Mouse (Mus musculus): ENCODE data around the gene Ahctf1. TPM values are rescaled to one million over a fixed set of nuclear protein-coding genes. Genes with fewer than 3 reads are reported as not detected.

Ahctf1 gene
- polyA plus RNA-seq, 1 experiment from 2014 or later = 27.5 TPM

- Histone ChIP-seq H3K9ac (no peak overlapping the region), H3K4me3 (no peak overlapping the region), H3K36me3 (peaks cover 85% of the 10 kb centered on the region), H3K4me1 (no peaks in the 10 kb centered on the region), H3K27me3 (no peaks in the 10 kb centered on the region), H3K27ac (no peak overlapping the region), H3K9me3 (no peaks in the 10 kb centered on the region), H3K4me2 (replicated peaks) (no peak overlapping the region)
- ATAC-seq (ENCODE audit: low FRiP score, low read depth) = no peak
- 85% methylated on average over 4 of the region's 4 CpGs for WGBS
Measured at GRCm38 (mm10) chr1:179787281-179787680, 16.2 kb downstream of the Ahctf1 start.

DNA sequence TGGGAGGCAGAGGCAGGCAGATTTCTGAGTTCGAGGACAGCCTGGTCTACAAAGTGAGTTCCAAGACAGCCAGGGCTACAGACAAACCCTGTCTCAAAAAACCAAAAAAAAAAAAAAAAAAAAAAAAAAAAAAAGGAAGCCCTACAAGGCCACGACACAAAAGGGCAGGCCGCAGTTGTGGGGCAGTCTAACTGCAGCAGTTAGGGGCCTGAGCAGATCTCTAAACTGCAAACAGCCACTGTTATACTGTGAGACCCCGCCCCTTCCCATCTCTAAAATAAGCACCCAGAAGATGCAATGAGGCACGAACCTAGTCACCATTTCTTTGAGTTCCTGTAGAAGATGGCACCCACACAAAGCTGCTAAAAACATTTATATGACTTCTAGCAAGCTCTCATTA, 18.0 kb downstream of the Ahctf1 start:
- no peak overlapping the region for H3K4me3 ChIP-seq
- no peak for ATAC-seq (ENCODE audit: low FRiP score, low read depth)
- H3K9me3 ChIP-seq = no peaks in the 10 kb centered on the region
- no peak overlapping the region for H3K9ac ChIP-seq
- H3K4me2 ChIP-seq (replicated peaks) = no peak overlapping the region
- peaks cover 79% of the 10 kb centered on the region for H3K36me3 ChIP-seq
- no peak overlapping the region for H3K27ac ChIP-seq
- 92% methylated on average over 5 of the region's 5 CpGs for WGBS
- H3K27me3 ChIP-seq = no peaks in the 10 kb centered on the region
- no peaks in the 10 kb centered on the region for H3K4me1 ChIP-seq

DNA sequence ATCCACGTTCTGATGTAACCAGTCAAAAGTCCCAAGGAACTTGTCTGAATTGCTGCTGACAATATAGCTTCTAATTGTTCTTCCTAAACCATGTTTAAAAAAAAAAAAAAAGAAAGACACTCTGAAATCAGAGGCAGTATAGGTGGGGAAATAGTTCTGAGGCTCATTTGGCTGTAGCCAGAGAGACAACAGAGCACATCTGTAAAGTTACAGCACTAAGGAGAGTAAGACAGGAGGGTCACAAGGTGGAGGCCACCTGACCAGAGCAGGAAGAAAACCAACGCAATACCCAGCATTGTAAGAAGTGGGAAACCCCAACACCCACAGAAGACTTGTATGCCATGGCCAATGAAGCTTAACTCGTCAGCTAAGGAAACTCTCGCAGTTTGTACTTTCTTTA, 19.4 kb downstream of the Ahctf1 start:
- no peak overlapping the region for H3K27ac ChIP-seq
- H3K4me1 ChIP-seq = no peaks in the 10 kb centered on the region
- no peak overlapping the region for H3K9ac ChIP-seq
- H3K27me3 ChIP-seq = no peaks in the 10 kb centered on the region
- H3K36me3 ChIP-seq = peaks cover 79% of the 10 kb centered on the region
- H3K4me2 ChIP-seq (replicated peaks) = no peak overlapping the region
- 86% methylated on average over 4 of the region's 4 CpGs for WGBS
- H3K9me3 ChIP-seq = no peaks in the 10 kb centered on the region
- no peak overlapping the region for H3K4me3 ChIP-seq
- ATAC-seq (ENCODE audit: low FRiP score, low read depth) = no peak

DNA sequence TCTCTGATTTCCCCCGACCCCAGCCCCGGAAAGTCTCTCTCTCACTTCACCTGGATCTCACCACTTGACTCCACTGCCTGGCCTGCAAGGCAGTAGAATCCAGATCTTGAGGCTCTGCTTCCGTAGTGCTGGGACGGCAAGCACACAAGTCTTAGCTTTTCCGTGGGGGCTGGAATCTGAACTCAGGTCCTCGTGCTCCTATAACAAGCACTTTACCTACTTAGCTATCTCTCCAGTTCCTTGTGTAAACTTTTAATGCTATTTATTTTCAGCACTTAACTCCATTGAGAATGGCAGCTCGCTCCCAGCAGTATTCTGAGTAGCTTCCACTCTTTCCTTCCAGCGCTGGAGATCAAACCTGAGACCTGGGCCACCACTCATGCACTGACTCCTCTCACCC, 26.6 kb downstream of the Ahctf1 start:
- no peaks in the 10 kb centered on the region for H3K9me3 ChIP-seq
- no peaks in the 10 kb centered on the region for H3K27me3 ChIP-seq
- ATAC-seq (ENCODE audit: low FRiP score, low read depth) = no peak
- 96% methylated on average over 8 of the region's 8 CpGs for WGBS
- no peak overlapping the region for H3K9ac ChIP-seq
- peaks cover 79% of the 10 kb centered on the region for H3K36me3 ChIP-seq
- no peak overlapping the region for H3K27ac ChIP-seq
- no peak overlapping the region for H3K4me2 ChIP-seq (replicated peaks)
- no peaks in the 10 kb centered on the region for H3K4me1 ChIP-seq
- H3K4me3 ChIP-seq = no peak overlapping the region

GRCm38 (mm10) chr1:179760553-179760952, 42.9 kb downstream of the Ahctf1 start:
- Histone ChIP-seq H3K27me3 (no peaks in the 10 kb centered on the region), H3K9me3 (no peaks in the 10 kb centered on the region), H3K27ac (no peak overlapping the region), H3K4me2 (replicated peaks) (no peak overlapping the region), H3K36me3 (peaks cover 82% of the 10 kb centered on the region), H3K4me3 (no peak overlapping the region), H3K4me1 (no peaks in the 10 kb centered on the region), H3K9ac (no peak overlapping the region)
- WGBS = 90% methylated on average over 4 of the region's 4 CpGs
- ATAC-seq (ENCODE audit: low FRiP score, low read depth) = no peak

GRCm38 (mm10) chr1:179760086-179760485, 43.4 kb downstream of the Ahctf1 start:
- Histone ChIP-seq H3K4me1 (no peaks in the 10 kb centered on the region), H3K9ac (no peak overlapping the region), H3K4me2 (replicated peaks) (no peak overlapping the region), H3K27ac (no peak overlapping the region), H3K4me3 (no peak overlapping the region), H3K27me3 (no peaks in the 10 kb centered on the region), H3K36me3 (peaks cover 83% of the 10 kb centered on the region), H3K9me3 (no peaks in the 10 kb centered on the region)
- WGBS = 95% methylated on average over 5 of the region's 5 CpGs
- no peak for ATAC-seq (ENCODE audit: low FRiP score, low read depth)

DNA sequence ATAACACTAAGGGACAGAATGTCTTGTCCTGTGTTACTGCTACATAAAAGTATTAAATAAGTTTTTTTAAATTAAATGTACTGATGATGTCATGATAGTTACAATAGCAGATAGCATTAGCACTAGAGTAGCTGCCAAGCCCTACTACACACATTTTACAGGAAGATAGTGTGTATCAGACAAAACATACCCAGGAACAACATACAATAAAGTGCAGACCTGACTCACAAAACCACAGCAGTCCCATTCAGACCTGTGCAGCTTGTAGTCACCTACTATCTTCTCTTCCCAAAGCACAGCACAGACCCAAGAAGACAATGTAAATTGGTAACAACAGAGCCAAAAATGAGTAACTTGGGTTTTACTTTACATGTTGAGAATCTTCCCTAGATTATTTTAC, 47.0 kb downstream of the Ahctf1 start:
- H3K4me1 ChIP-seq = no peaks in the 10 kb centered on the region
- H3K27me3 ChIP-seq = no peaks in the 10 kb centered on the region
- no peak overlapping the region for H3K4me3 ChIP-seq
- no peaks in the 10 kb centered on the region for H3K9me3 ChIP-seq
- no peak overlapping the region for H3K4me2 ChIP-seq (replicated peaks)
- H3K36me3 ChIP-seq = peaks cover 79% of the 10 kb centered on the region
- ATAC-seq (ENCODE audit: low FRiP score, low read depth) = no peak
- no peak overlapping the region for H3K27ac ChIP-seq
- H3K9ac ChIP-seq = no peak overlapping the region

DNA sequence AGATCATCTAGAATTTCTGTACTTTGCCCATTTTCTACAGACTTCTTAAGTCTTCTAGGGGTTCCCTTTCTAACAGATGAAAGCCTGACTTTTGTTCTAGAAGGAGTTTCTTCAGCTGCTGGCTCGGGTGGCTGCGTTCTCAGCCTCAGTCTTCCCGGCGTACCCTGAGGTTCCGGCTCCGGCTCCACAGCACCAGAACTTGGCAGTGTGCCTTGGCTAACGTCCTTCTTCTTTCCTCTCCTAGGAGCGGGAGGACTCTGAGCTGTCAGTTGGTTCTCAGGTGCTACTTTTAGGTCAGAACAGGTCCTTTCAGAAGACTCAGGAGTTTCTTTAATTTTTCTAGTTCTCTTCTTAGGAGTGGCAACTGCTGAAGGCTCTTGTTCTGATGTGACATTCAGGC, 50.5 kb downstream of the Ahctf1 start:
- no peaks in the 10 kb centered on the region for H3K9me3 ChIP-seq
- peaks cover 73% of the 10 kb centered on the region for H3K36me3 ChIP-seq
- no peak overlapping the region for H3K4me3 ChIP-seq
- no peak for ATAC-seq (ENCODE audit: low FRiP score, low read depth)
- no peak overlapping the region for H3K4me2 ChIP-seq (replicated peaks)
- WGBS = 92% methylated on average over 8 of the region's 8 CpGs
- H3K27me3 ChIP-seq = no peaks in the 10 kb centered on the region
- no peak overlapping the region for H3K9ac ChIP-seq
- no peak overlapping the region for H3K27ac ChIP-seq
- H3K4me1 ChIP-seq = no peaks in the 10 kb centered on the region

DNA sequence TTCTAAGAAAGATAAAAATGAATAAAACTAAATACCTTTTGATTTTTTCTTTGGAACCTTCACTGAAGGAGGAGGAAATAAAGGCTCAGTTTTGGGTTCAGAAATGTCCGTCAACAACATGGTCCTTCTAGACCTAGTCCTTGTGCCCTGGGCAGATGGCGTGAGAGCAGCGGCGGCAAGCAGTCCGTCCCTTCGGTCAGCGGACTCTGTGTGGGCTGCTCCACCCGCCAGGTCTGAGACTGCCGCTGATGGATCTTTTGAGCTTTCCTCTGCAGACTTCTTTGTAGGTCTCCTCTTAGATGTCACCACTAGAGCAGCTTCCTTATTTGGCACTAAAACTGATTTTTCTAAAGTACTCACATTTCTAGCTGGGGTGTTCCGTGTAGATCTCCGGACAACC, 51.2 kb downstream of the Ahctf1 start:
- Histone ChIP-seq H3K9ac (no peak overlapping the region), H3K4me1 (no peaks in the 10 kb centered on the region), H3K4me3 (no peak overlapping the region), H3K27me3 (no peaks in the 10 kb centered on the region), H3K9me3 (no peaks in the 10 kb centered on the region), H3K36me3 (peaks cover 74% of the 10 kb centered on the region), H3K4me2 (replicated peaks) (no peak overlapping the region), H3K27ac (no peak overlapping the region)
- 96% methylated on average over 11 of the region's 11 CpGs for WGBS
- no peak for ATAC-seq (ENCODE audit: low FRiP score, low read depth)

DNA sequence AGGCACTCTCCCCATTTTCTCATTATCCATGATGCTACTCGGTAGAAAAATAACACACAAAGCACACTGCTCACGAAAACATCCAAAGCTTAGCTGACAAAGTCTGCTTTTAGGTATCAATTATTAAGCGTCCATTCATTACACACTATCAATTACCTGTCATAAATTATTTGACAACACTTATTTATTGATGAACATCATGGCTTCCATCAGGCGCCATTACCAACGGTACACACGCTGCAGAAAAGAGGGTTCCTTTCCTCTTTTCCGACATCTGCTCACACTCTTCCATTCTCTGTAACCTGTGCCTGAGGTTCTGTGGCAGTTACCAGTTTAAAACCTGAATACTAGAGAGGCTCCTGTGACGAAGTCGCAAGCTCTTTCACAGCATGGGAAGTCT, 58.3 kb downstream of the Ahctf1 start, which contains the start of gene Kif28:
Kif28 (minus strand) TSS at position 101 of the 400 bp plus-strand sequence.
- 91% methylated on average over 9 of the region's 9 CpGs for whole genome bisulfite sequencing
- Histone ChIP-seq H3K4me2 (replicated peaks) (no peak within 1 kb of the TSS), H3K9ac (no peak within 1 kb of the TSS), H3K9me3 (no peaks in the 10 kb centered on the region), H3K27ac (no peak within 1 kb of the TSS), H3K27me3 (no peaks in the 10 kb centered on the region), H3K36me3 (peaks cover 58% of the 10 kb centered on the region), H3K4me1 (no peaks in the 10 kb centered on the region), H3K4me3 (no peak within 1 kb of the TSS)
- ATAC-seq (ENCODE audit: low FRiP score, low read depth) = no peak

DNA sequence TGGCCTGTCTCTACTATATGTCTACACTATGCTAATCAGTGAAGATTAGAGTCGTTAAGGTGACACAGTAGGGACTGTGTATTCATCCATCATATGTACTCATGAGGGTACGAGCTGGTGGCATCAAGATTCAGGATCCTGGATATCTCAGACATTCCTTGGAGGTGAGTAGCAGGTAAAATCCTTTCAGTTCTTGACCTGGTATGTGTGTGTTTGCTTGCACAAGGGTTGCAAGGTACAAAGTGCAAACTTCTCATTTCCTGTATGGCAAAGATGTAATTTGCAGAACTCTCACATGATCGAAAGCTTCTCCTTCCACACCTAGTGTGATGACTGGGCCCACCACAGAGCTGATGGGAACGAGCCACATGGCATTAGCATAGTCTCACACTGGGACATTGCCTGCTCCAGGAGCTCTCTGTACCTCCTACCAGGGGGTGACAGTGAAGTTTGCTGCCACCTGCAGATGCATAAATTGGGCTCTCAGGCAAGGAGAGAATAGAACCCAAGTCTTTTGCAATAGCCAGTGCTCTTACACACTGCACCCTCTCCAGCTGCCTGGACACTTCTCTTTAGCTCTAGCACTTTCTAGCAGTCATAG, 59.8 kb downstream of the Ahctf1 start:
- Histone ChIP-seq H3K9me3 (no peaks in the 10 kb centered on the region), H3K27me3 (no peaks in the 10 kb centered on the region), H3K4me3 (no peak overlapping the region), H3K36me3 (peaks cover 52% of the 10 kb centered on the region), H3K27ac (no peak overlapping the region), H3K9ac (no peak overlapping the region), H3K4me1 (no peaks in the 10 kb centered on the region), H3K4me2 (replicated peaks) (no peak overlapping the region)
- ATAC-seq (ENCODE audit: low FRiP score, low read depth) = no peak
- 76% methylated on average over 4 of the region's 4 CpGs for WGBS

DNA sequence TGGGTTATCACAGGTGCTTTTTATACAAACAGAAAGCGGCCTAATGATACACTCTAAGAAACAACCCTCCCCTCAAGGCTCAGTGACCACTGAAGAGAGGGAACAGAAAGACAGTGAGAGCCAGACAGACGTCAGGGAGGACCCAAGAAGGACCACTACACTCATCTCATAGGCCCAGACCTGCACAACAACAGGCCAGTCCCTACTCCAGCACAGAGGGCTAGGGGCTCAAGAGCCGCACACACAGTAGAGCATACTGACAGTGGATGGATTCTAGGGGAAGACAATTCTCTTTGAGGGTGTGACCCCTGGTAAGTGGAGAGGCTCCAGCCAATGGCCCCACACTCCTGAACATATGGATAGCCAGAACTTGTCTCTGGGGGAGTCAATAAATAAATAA, 67.0 kb downstream of the Ahctf1 start:
- Histone ChIP-seq H3K36me3 (no peaks in the 10 kb centered on the region), H3K9ac (no peak overlapping the region), H3K4me2 (replicated peaks) (no peak overlapping the region), H3K4me1 (no peaks in the 10 kb centered on the region), H3K9me3 (no peaks in the 10 kb centered on the region), H3K27ac (no peak overlapping the region), H3K27me3 (no peaks in the 10 kb centered on the region), H3K4me3 (no peak overlapping the region)
- WGBS = 91% methylated on average over 3 of the region's 3 CpGs
- ATAC-seq (ENCODE audit: low FRiP score, low read depth) = no peak

Data from limb, embryonic 13.5 days (tissue).